Mouse (Mus musculus) olfactory bulb, adult 2 months (tissue): ENCODE measurements around the gene Vipr2.

Experiments used
- CTCF ChIP-seq: fragments of 200-500 bp; IDR thresholded peaks from 2 replicates; pipeline ENCODE4 v1.5.1; 2012; ENCODE audit warnings: low read depth, mild to moderate bottlenecking, low read length, moderate library complexity; ENCODE audit not compliant: insufficient read depth
- POLR2A ChIP-seq: fragments of 200-500 bp; IDR thresholded peaks from 2 replicates; pipeline ENCODE4 v1.6.1; 2012; ENCODE audit warnings: mild to moderate bottlenecking, low read depth, low read length, moderate library complexity; ENCODE audit not compliant: insufficient read depth

- TF ChIP-seq POLR2A = no peak
- TF ChIP-seq CTCF = no peak
These were observed 32.7 kb upstream of the Vipr2 start for GRCm38 (mm10) chr12:116044785-116045184.
